Mouse (Mus musculus) kidney, adult 18-20 months (tissue): Measurements from ENCODE around the gene Csmd2.
"Not testable (repeated sequence)": the region's sequence is repeated elsewhere in the genome, so short reads cannot be mapped to it uniquely, and the experiment has no call there.

Source experiments
- DNase-seq: peaks from one replicate; pipeline ENCODE4 v3.0.0; 2021

Csmd2 gene

GRCm38 (mm10) chr4:128048716-128049115, 61.1 kb downstream of the Csmd2 start:
- DNase-seq: no peak

- DNase-seq: no peak
Observed at GRCm38 (mm10) chr4:128052701-128053100, 65.0 kb downstream of the Csmd2 start.

DNA sequence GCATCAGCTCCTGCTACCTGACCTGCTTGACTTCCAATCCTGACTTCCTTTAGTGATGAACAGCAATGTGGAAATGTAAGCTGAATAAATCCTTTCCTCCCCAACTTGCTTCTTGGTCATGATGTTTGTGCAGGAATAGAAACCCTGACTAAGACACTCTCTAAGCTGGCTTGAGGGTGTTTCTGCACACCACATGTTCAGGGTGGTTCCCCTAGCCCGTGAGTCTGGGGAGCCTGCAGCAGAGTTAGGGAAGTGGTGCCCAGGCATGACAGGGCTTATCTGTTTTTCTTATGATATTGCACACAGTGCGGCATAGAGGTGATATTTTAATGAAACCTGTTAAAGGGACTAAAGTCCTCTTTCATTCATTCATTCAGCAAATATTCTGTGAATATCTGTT, 73.6 kb downstream of the Csmd2 start:
- DNase-seq: not testable (repeated sequence)

GRCm38 (mm10) chr4:128067189-128067588, 79.5 kb downstream of the Csmd2 start:
- no peak for DNase-seq

- no peak for DNase-seq
Observed at GRCm38 (mm10) chr4:128084466-128084865, 96.8 kb downstream of the Csmd2 start.

DNA sequence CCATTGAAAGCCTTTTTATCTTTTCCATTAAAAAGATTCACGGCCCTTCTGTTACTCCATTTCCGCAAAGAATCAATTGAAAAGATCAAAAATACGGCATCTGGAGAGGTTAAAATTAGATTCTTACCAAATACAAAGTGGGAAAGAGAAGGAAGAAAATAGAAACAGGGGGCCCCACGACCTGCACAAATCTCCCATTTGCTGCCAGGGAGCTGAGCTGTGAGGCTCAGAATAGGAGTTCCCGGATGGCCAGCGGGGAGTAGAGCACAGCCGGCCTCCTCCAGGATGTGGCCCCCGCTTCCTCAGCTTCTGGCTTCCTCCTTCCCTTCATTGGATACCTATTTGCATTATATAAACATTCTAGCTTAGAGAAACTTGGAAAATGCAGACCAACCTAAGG, 97.4 kb downstream of the Csmd2 start:
- no peak for DNase-seq

GRCm38 (mm10) chr4:128087147-128087606, 99.5 kb downstream of the Csmd2 start:
- DNase-seq: no peak

DNA sequence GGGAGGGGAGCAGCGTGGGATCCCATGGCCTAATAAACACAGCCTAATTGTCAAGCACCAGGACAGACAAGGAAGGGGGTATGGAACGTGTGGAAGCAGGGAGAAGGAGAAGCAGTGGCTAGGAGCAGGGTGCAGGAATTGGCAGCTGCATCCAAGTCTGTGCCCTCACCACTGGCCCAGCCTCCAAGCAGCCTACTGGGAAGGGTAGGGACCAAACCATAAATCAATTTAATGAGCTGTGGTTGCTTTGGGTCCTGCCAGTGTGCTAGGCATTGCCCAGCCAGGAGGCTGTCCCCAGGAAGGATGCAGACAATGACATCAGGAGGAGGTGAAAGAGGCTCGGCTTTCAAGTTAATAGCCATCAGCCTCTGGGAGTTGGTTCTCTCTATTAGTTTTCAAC, 100.0 kb downstream of the Csmd2 start:
- DNase-seq: no peak

DNA sequence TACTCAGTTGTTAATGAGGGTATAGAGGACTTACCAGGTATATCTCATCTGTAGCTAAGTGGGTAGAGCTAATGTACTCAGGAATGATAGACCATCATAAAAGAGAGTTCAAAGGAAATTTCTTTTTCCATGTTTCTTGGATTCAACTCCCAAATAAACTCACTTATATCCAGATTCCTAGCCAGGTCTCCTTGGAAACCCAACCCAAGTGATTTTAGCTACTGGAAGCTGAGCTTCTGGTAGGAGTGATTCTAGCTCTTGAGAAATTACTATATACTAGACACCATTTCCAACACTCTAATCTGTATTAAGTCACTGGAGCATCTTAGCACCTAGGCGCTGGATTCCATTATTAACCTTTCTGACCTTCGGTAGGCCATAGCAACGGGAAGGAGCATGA, 100.6 kb downstream of the Csmd2 start:
- DNase-seq: no peak

DNA sequence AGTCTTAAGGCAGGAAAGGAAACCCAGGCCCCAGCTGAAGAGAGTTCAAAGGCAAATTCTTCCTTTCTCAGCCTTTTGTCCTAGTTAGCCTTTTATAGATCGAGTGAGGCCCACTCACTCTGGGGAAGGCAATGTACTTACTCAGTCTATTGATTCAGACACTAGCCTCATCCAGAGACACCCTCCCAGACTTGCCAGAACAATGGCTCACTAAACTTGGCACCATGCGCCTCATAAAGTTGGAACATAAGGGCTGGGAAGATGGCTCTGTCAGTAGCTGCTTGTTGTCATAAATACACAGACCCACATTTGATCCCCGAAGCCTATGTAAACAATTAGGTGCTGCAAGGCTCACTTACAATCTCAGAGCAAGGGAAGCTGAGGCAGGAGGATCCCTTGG, 104.3 kb downstream of the Csmd2 start:
- no peak for DNase-seq

- no peak for DNase-seq
Observed at GRCm38 (mm10) chr4:128099515-128099914, 111.9 kb downstream of the Csmd2 start.

DNA sequence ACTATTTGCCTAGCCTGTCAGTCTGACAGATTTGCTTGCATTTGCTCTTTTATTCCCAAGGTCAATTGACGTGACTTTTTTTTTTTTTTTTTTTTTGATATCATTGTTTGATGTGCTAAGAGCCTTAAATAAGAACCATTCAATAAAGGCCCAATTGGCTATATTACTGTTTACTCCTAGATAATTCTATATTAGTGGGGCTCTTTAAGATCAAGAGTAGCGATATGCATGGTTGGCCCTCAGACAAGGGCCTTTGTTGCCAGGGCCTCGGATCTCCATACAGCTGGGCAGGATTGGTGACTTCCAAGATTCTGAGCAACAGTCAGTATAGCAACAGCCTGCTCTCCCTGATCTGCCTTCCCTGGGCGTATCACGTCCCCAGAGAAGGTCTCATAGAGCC, 112.9 kb downstream of the Csmd2 start:
- no peak for DNase-seq

GRCm38 (mm10) chr4:128116331-128116730, 128.7 kb downstream of the Csmd2 start:
- DNase-seq: no peak

- DNase-seq: no peak
Observed at GRCm38 (mm10) chr4:128123281-128123680, 135.6 kb downstream of the Csmd2 start.

- DNase-seq: no peak
Observed at GRCm38 (mm10) chr4:128124738-128125137, 137.1 kb downstream of the Csmd2 start.

- DNase-seq: no peak
Observed at GRCm38 (mm10) chr4:128128546-128128945, 140.9 kb downstream of the Csmd2 start.

GRCm38 (mm10) chr4:128130611-128131142, 143.0 kb downstream of the Csmd2 start:
- no peak for DNase-seq

DNA sequence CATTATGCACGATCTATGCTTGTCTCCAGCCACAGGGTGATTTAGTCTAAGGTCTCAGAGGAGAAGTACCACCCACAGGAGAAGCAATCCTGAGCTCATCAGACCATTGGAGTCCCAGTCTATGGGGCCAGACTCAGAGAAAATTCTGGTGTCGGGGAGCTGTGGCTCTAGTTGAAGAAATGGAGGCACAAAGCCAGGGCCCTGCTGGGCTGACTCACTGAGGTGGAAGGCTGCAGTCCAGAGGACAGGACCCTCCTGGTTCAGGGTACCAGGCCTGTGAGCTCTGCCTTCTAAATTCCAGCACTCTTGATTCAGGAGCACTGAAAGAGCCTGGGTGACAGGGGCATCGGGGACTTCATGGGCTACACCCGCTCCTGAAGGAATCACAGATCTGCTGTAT, 144.0 kb downstream of the Csmd2 start:
- no peak for DNase-seq

DNA sequence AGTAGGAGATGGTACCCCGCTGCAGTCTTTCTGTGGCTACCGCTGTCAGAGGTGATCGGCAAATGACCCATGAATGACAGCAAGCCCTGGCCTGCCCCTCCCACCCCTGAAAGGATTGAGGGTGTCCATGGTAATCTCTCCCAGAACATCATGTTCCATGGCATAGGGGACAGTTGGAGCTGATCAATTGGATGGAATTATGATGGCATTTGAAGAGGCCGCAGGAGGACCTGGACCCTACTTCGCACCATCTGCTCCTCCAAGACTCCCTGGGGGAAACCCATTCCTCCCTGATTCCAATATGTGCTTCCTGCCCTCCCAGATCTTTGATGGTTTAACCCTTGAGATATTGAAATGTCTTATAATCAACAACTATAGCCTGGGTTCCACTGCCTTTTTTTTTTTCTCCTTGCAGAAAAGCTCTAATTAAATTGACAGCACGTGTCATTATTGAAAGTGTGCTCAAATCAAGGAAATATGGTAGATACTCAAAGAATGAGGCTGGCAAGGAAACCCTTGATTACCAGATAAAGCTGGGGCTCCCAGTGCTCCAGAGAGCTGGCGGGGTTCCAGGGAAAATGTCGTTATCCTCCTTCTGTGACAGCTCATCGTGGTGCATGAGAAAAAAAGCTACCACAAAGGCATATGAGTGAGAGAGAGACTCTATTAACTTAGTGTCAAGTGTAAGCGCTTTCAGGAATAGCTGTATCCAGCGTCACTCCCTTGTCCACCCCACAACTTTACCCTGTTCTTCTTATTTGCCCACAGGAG, 145.4 kb downstream of the Csmd2 start:
- no peak for DNase-seq

DNA sequence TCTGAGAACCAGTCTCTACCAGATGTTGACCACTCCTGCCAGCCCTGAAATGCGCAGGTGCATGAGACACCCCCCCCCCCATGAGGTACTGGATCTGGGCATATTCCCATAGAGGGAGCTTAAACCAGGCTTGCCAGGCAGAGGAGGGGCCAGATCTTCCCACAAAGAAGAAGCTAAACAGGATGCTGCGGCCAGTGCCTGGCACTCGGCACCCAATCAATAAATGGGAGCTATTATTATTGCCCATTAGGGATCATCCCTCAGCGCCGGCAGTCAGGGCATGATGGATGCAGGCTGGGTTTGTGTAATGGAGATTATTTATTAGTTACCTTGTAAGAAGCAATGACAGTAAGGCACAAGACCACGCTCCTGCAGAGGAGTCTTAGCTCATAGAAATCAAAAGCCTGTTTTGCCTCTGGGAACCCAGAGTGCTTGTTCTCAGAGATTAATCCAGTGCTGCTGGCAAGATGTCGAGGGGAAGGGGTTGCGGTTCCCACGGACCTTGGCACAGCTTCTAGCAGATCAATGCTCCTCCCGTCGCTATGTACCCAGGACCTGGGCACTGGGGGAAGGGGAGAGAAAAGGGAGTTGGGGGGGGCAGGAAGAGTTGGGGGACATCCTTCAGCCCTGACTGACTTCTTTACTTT, 146.8 kb downstream of the Csmd2 start:
- no peak for DNase-seq

DNA sequence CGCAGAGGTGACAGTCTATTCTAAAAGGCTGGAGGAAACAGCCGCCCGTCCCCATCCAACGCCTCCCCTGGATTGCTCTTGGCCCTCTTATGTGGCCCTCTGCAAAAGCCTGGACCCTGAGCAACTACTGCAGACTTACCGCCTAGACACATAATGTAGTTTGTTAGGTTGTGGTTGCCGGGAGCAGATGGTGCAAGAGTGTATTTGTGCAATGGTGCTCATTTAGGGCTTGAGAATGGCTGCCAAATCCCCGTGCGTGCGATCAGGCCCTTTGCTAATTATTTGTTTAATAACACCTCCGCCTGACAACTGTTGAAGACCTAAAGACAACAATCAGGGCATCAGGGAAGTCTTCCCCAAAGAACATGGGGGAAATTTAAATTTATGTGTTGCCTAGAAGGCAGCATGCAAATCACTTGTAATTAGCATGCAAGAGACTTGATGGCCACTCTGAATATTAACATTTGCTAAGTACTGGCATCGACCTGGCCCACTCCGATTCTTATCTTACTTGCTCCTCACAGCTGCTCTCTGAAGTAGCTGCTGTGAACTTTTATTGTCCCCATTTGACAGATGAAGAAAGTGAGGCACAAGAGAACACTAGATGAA, 147.5 kb downstream of the Csmd2 start:
- DNase-seq: no peak

DNA sequence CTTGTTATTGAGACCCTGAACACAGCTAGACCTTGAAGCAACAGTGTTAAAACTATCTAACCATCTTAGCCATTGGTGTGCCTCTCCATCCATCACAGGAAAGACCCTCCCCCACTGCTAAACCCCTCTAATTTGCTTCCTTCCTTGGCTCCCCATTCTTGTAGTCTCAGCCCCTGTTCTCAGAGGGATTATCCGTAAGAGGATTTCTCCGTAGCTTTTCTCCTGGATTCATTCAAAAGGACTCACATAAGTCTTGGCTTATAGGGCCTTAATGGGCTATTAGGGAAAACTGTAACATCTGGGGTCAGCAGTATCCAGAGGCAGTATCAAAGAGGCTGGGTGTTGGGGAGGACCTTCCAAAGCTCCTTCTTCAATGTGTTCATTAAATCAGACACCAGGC, 152.3 kb downstream of the Csmd2 start:
- no peak for DNase-seq

DNA sequence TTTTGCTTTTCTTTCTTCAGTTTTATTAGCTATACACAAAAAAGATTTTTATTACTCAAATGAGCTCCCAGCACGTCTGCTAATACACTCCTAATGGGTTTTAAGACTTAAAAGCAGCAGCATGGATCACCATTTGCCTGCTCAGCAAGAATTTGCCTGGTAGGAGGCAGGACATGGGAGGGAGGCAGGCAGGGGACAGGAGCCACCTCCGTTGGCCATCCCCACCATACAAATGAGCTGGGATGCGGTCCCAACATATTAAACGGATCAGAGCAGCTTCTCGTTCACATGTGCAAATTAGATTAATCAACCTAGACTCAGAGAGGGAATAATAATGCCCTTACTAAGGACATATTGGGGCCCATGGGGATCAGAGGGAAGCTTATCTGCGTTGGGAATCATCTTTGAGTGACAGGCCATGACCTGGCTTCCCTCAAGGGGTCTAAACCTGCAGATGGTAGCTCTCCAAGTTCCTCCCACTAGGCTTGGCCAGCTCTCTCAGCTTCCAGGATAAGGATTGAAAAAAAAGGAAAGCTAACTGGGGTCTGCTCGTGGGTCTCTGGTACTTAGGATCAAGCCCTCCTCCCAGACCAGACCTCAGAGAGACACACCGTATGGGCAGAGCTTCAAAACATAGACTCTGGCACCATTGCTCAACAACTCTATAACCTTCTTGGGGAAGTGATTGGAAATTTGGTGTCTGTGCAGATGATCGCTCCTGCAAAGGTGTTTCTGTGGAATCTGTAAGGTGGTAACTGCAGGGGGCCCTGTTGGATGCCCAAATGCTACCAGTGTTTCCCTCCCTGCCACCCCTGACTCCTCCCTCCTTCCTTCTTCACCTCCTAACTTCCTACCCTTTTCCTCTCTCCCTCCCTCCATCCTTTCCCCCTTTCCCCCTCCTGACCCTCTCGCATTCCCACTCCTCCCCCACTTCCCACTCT, 153.8 kb downstream of the Csmd2 start:
- DNase-seq: no peak
